Mouse (Mus musculus): ENCODE measurements around the gene Tnni1. TPM values are rescaled to one million over a fixed set of nuclear protein-coding genes. Genes with fewer than 3 reads are reported as not detected.
A peak's percentile ranks its signal among the peaks of the same experiment; 100 is the strongest.

The Tnni1 gene
- polyA plus RNA-seq, 1 experiment: 1.3 TPM

DNA sequence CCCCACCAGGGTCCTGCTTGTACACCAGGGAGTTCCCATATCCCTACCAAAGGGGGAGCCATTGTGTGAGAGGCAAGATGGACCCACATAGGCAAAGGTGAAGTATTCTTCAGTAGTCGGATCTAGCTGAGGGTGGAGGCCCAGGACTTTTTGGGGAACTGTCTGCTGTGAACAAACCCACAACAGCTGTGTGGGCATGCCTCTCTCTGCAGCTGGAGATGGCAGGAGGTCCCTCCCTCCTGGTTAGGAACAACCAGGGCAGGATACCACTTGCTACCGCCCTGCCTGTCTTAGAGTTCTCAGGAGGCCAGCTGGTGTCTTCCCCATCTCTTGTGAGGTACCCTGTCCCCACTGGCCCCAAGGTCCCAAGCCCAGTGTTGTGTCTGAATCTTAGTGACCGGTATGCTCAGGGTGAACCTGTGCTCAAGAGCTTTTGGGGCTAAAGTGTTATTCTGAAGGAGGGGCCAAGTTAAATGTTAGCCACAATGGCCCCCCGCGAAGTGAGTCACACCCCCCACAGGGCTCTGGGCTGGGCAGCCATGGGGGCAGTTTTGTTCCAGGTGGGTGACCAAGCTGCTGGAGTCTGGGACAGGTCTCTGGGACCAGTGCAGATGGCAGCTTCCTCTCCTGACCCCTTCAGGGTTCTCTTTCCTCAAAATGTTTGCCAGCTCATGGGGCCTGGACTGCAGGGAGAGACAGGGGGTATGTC lies 34.6 kb downstream of the Tnni1 start:
- Histone ChIP-seq H3K4me1 (ENCODE audit: control insufficient read depth, insufficient read depth, insufficient read length) (peaks cover 5% of the 10 kb centered on the region; the same call in 1 of the 2 replicates), H3K36me3 (ENCODE audit: control insufficient read depth, insufficient read depth, low read length) (no peaks in the 10 kb centered on the region), H3K4me3 (ENCODE audit: extremely low read depth, insufficient read depth, insufficient read length) (no peak overlapping the region), H3K27ac (ENCODE audit: insufficient read depth, low read length) (no peak overlapping the region), H3K27me3 (ENCODE audit: control insufficient read depth, insufficient read depth, low read length) (peaks cover 6% of the 10 kb centered on the region)
- 55% methylated on average over 5 of the region's 5 CpGs for WGBS
- no peak for DNase-seq (ENCODE audit: low read depth in 1 of 2, low spot score in 2 of 2)
- no peak for TF ChIP-seq CTCF (IDR thresholded peaks at IDR 0.05; ENCODE audit: extremely low read depth, insufficient read depth, insufficient read length, insufficient replicate concordance)
- TF ChIP-seq POLR2A (IDR thresholded peaks at IDR 0.05; ENCODE audit: low read depth, low read length): no peak

- H3K4me1 ChIP-seq (ENCODE audit: control insufficient read depth, insufficient read depth, insufficient read length): peaks cover 5% of the 10 kb centered on the region; the same call in 1 of the 2 replicates
- no peak overlapping the region for H3K27ac ChIP-seq (ENCODE audit: insufficient read depth, low read length)
- no peak for DNase-seq (ENCODE audit: low read depth in 1 of 2, low spot score in 2 of 2)
- WGBS: 61% methylated on average over 5 of the region's 5 CpGs
- H3K36me3 ChIP-seq (ENCODE audit: control insufficient read depth, insufficient read depth, low read length): no peaks in the 10 kb centered on the region
- H3K27me3 ChIP-seq (ENCODE audit: control insufficient read depth, insufficient read depth, low read length): peaks cover 9% of the 10 kb centered on the region
- TF ChIP-seq POLR2A (IDR thresholded peaks at IDR 0.05; ENCODE audit: low read depth, low read length) (no peak), CTCF (IDR thresholded peaks at IDR 0.05; ENCODE audit: extremely low read depth, insufficient read depth, insufficient read length, insufficient replicate concordance) (no peak)
- H3K4me3 ChIP-seq (ENCODE audit: extremely low read depth, insufficient read depth, insufficient read length): no peak overlapping the region
Observed at GRCm38 (mm10) chr1:135814531-135814930, 35.3 kb downstream of the Tnni1 start.

DNA sequence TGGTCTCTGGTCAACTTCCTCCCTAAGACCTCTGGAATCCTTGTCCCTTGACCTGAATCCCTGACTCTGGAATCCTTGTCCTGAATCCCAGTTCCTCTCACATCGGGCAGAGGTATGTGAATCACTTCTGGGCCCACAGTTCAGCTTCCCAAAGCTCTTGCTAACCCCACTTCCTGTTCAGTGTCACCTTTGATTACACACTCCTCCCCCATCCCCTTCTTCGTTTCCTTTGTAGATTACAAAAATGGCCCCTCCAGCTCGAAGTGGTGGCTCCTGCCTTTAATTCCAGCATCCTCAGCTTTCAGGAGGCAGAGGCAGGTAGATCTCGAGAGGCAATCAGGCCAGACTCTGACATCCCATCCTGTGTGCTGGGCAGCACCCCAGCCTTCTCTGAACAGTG lies 38.4 kb downstream of the Tnni1 start:
- Histone ChIP-seq H3K36me3 (ENCODE audit: control insufficient read depth, insufficient read depth, low read length) (no peaks in the 10 kb centered on the region), H3K4me3 (ENCODE audit: extremely low read depth, insufficient read depth, insufficient read length) (no peak overlapping the region), H3K27me3 (ENCODE audit: control insufficient read depth, insufficient read depth, low read length) (peaks cover 10% of the 10 kb centered on the region), H3K4me1 (ENCODE audit: control insufficient read depth, insufficient read depth, insufficient read length) (peaks cover 5% of the 10 kb centered on the region; the same call in 1 of the 2 replicates), H3K27ac (ENCODE audit: insufficient read depth, low read length) (no peak overlapping the region)
- DNase-seq (ENCODE audit: low read depth in 1 of 2, low spot score in 2 of 2): no peak
- TF ChIP-seq POLR2A (IDR thresholded peaks at IDR 0.05; ENCODE audit: low read depth, low read length): no peak
- no peak for TF ChIP-seq CTCF (IDR thresholded peaks at IDR 0.05; ENCODE audit: extremely low read depth, insufficient read depth, insufficient read length, insufficient replicate concordance)
- 24% methylated on average over 4 of the region's 4 CpGs for WGBS

- TF ChIP-seq POLR2A (IDR thresholded peaks at IDR 0.05; ENCODE audit: low read depth, low read length) (no peak), CTCF (IDR thresholded peaks at IDR 0.05; ENCODE audit: extremely low read depth, insufficient read depth, insufficient read length, insufficient replicate concordance) (no peak)
- 2% methylated on average over 62 of the region's 63 CpGs for WGBS
- peaks cover 10% of the 10 kb centered on the region for H3K27me3 ChIP-seq (ENCODE audit: control insufficient read depth, insufficient read depth, low read length)
- no peak for DNase-seq (ENCODE audit: low read depth in 1 of 2, low spot score in 2 of 2)
- peak within 1 kb of the TSS; percentile 46; the same call in 1 of the 2 replicates for H3K4me3 ChIP-seq (ENCODE audit: extremely low read depth, insufficient read depth, insufficient read length)
- no peaks in the 10 kb centered on the region for H3K36me3 ChIP-seq (ENCODE audit: control insufficient read depth, insufficient read depth, low read length)
- H3K4me1 ChIP-seq (ENCODE audit: control insufficient read depth, insufficient read depth, insufficient read length): peaks cover 5% of the 10 kb centered on the region; the same call in 1 of the 2 replicates
- no peak within 1 kb of the TSS for H3K27ac ChIP-seq (ENCODE audit: insufficient read depth, low read length)
Observed at GRCm38 (mm10) chr1:135818481-135819086, 39.4 kb downstream of the Tnni1 start, which contains the start of gene Lad1. Lad1 (plus strand) TSS chr1:135818598.

- 88% methylated on average over 10 of the region's 10 CpGs for WGBS
- no peak for TF ChIP-seq POLR2A (IDR thresholded peaks at IDR 0.05; ENCODE audit: low read depth, low read length)
- TF ChIP-seq CTCF (IDR thresholded peaks at IDR 0.05; ENCODE audit: extremely low read depth, insufficient read depth, insufficient read length, insufficient replicate concordance): no peak
- DNase-seq (ENCODE audit: low read depth in 1 of 2, low spot score in 2 of 2): no peak
- Histone ChIP-seq H3K27me3 (ENCODE audit: control insufficient read depth, insufficient read depth, low read length) (peaks cover 10% of the 10 kb centered on the region), H3K4me3 (ENCODE audit: extremely low read depth, insufficient read depth, insufficient read length) (no peak overlapping the region), H3K4me1 (ENCODE audit: control insufficient read depth, insufficient read depth, insufficient read length) (peaks cover 5% of the 10 kb centered on the region; the same call in 1 of the 2 replicates), H3K27ac (ENCODE audit: insufficient read depth, low read length) (no peak overlapping the region), H3K36me3 (ENCODE audit: control insufficient read depth, insufficient read depth, low read length) (no peaks in the 10 kb centered on the region)
Observed at GRCm38 (mm10) chr1:135820071-135820470, 40.8 kb downstream of the Tnni1 start.

DNA sequence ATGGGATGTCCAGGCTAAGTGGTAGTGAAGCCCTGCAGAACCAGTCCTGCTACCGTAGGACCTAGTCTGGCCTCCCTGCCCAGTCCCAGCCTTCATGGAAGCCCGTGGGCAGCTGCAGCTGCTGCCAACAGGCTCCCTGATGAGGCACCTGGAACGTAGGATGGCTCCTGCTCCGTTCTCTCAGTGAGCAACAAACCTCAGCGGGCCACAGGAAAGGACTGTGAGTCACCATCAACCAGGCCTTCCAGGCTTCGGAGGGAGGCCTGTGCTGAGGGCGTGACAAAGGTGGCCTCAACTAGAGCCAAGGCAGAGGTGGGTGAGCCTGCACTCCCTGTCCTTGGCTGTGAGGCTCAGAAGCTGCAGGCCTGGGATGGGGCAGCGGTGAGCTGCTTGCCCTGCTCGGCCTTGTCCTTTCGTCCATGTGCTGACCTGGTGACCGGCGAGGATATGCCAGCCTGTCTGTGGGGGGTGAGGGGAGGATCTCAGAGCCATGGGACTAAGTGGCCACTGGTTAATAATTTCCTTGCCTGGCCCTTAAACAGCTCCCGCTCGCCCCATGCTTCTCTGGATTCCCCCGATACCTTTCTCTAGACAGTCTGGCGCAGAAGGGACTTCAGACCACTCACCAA lies 41.6 kb downstream of the Tnni1 start:
- peaks cover 10% of the 10 kb centered on the region for H3K27me3 ChIP-seq (ENCODE audit: control insufficient read depth, insufficient read depth, low read length)
- no peaks in the 10 kb centered on the region for H3K36me3 ChIP-seq (ENCODE audit: control insufficient read depth, insufficient read depth, low read length)
- DNase-seq (ENCODE audit: low read depth in 1 of 2, low spot score in 2 of 2): no peak
- peaks cover 5% of the 10 kb centered on the region; the same call in 1 of the 2 replicates for H3K4me1 ChIP-seq (ENCODE audit: control insufficient read depth, insufficient read depth, insufficient read length)
- H3K4me3 ChIP-seq (ENCODE audit: extremely low read depth, insufficient read depth, insufficient read length): no peak overlapping the region
- TF ChIP-seq CTCF (IDR thresholded peaks at IDR 0.05; ENCODE audit: extremely low read depth, insufficient read depth, insufficient read length, insufficient replicate concordance) (no peak), POLR2A (IDR thresholded peaks at IDR 0.05; ENCODE audit: low read depth, low read length) (no peak)
- 88% methylated on average over 16 of the region's 16 CpGs for WGBS
- H3K27ac ChIP-seq (ENCODE audit: insufficient read depth, low read length): no peak overlapping the region
